Mouse (Mus musculus) CD4-positive helper T cell, adult 2 months (primary cell): ENCODE results near the gene Nt5c2.

Experiments used
- DNase-seq: peaks from one replicate; pipeline ENCODE4 v3.0.0-alpha.2; 2012; ENCODE audit warnings: low read depth, missing footprints, low spot score

Gene Nt5c2

DNA sequence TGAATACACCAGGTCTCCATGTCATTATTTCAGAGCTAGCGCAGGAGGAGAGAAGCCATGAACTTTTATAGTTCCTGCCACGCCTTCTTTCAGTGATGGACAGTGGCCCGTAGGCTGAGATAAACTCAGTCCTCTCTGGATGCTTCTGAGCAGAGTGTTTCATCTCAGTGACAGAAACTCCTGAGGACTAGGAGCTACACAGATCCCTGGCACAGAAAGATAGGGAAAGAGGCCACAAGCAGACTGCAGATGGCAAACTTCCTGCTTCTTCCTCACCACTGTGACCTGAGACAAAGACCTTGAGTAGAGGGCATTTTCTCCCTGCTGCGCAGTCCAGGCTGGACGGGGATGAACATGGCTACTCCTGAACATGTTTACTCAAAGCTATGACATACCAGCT, 46.1 kb downstream of the Nt5c2 start:
- no peak for DNase-seq

DNA sequence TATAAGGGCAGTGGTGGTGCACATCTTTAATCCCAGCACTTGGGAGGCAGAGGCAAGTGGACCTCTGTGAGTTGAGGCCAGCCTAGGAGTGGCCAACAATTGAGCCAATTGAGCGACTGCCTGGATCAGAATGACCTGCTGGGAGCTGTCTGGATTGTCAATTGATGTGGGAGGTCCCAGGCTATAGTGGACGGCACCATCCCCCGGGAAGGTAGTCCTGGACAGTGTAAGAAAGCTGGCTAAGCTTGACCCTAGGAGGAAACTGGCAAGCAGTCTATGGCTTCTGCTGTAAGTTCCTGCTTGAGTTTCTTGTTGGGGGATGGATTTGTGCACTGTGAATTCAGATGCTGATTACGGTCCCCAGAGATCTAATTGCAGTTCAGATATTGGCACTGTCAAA, 47.1 kb downstream of the Nt5c2 start:
- DNase-seq: no peak

DNA sequence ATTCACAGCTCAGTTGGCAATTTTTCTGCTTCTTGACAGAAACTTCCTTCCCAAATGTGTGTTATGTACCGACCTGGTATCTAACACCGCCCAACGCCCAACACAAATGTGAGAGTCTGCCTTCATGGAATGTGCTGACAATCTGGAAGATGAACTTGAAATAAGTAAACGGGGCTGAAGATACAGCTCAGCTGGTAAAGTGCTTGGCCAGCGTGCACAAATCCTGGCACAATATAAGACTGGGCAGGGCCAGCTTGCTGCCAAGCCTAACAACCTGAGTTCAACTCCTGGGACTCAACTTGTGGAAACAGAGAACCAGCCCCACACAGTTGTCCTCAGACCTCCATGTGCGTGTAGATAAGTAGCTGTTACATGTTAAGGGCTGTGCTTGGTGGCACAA, 48.6 kb downstream of the Nt5c2 start:
- no peak for DNase-seq

DNA sequence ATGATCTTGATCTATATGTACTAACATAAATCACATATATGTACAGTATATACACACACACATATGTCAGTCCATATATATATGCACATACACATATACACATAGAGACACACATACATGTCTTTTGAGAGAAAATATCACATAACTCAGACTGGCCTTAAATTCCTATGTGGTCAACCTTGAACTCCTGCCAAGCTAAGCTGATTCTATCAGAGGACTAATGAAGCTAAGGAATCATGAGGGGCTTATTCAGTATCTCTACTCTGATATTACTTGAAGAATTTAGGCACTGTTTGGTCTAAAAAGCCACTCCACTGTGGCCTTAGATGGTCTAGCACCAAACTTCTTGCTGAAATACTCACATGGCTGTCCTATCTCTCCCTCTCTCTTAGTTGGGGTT, 49.5 kb downstream of the Nt5c2 start:
- DNase-seq: no peak

DNA sequence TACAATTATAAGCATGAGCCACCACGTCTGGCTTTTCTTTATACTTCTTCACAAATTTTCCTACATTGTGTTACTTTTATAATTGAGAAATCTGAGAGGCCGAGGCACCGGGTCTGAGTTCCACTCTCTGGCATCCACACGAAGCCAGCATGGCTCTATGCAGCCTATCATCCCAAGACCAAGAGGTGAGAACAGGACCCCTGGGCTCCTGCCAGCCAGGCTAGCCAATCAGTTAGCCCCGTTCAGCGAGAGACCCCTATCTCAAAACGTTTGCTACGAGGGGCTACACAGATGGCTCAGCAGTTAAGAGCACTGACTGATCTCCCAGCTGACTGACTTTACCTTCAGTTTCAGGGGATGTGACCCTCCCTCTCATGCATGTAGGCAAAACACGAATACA, 50.6 kb downstream of the Nt5c2 start:
- DNase-seq: no peak

DNA sequence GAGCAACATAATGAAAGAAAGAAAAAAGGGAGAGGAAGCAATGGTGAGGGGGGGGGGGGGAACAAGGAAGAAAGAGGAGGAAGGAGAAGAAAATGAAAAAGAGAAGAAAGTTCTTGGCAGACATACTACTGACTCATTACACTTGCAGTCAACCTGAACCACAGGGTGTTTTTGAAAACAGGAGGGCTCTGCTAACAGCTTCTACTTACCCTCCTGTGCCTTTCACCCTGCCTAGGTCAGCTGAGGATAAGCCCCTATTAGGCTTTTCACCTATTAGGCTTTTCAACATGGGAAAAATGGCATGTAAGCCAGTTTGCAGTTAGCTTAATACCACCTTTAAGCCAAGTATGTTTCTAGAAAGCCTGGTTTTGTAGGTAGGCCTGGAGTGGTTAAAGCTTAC, 51.5 kb downstream of the Nt5c2 start:
- DNase-seq: no peak

DNA sequence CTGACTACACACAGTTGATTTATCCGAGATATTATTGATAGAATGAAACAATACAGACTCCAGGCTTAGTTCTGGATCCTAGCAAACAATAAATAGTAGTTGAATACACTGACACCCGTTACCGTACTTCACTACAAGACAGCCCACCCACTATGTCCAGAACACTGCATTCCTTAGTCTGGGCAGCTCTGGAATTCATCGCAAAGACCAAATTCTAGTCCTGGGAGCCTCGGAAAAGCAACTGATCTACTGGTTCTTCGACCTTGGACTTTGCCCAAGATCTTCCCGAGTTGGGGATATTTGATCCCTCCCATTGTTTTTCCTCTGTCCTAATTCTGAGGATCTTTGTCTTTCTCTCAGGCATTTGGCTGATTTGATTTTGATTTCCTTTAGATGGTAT, 52.1 kb downstream of the Nt5c2 start:
- no peak for DNase-seq

DNA sequence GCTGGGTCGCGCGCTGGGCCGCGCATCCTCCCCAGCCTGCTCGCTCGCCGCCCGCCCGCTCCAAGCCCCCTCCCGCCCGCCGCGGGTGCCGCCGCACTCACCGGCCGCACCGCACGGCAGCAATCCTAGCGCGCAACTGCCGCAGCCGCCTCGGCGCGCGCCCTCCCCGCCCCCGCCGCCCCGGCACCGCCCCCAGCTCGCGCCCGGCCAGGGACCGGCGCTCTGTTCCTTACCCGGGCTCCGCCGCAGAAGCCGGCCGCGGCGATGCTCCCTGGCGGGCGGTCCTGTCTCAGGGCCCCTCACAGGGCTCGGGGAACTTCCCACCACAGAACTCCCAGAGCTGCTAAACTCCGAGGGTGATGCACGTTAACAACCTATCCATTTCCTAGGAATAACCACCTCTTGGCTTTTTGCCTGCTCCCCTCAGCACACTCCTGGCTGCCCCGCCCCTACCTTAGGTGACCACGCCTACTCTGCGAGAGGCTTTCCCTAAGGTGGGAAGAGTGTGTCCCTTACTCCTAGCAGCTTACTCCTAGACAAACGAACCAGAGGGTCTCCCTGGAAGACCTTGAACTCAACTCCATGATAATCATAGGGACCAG, 52.7 kb downstream of the Nt5c2 start:
- peak; percentile 82 for DNase-seq

DNA sequence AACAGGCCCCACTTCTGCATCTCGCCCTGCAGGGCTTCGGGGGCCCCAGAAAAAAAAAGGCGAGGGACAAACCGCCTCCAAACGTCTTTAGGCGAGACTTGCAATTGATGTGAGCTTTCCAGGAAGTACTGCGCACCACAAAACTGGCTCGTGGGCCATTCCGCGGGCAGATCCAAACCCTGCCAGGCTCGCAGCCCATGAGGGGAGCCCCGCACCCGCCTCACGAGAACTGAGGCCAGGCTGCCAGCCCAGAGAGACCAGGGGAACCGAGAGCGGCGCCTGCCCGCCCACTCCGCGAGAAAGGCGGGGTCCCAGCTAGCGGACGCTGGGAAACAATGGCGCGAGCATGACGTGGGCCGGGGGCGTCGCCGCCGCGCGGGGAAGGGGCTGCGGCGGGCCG, 53.3 kb downstream of the Nt5c2 start:
- peak; percentile 86 for DNase-seq

DNA sequence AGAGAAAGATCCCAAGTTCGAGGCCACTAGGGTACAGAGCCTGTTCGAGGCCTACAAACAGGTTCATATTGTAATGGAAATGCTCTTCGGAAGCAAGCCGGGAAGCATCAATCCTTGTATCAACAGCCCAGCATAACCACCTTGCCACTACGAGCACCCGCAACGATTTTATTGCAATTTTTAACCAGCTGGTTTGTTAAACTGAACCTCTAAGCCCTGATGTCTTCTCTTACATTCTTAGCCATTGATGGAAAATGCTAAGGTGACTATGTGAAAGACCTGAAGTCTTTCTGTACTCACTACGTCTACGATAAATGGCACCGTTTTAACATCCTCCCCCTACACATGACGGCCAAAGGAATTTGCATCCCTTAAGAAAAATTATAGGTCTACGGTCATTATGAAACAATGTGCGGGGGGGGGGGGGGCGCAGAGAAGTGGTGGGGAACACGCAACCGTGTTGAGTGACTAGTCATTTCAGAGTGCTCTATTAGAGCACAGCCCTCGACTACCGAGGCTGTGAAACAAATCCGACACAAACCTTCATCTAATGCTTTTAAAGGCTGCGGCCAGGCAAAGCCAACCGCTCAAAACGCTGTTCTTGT, 53.8 kb downstream of the Nt5c2 start:
- no peak for DNase-seq

DNA sequence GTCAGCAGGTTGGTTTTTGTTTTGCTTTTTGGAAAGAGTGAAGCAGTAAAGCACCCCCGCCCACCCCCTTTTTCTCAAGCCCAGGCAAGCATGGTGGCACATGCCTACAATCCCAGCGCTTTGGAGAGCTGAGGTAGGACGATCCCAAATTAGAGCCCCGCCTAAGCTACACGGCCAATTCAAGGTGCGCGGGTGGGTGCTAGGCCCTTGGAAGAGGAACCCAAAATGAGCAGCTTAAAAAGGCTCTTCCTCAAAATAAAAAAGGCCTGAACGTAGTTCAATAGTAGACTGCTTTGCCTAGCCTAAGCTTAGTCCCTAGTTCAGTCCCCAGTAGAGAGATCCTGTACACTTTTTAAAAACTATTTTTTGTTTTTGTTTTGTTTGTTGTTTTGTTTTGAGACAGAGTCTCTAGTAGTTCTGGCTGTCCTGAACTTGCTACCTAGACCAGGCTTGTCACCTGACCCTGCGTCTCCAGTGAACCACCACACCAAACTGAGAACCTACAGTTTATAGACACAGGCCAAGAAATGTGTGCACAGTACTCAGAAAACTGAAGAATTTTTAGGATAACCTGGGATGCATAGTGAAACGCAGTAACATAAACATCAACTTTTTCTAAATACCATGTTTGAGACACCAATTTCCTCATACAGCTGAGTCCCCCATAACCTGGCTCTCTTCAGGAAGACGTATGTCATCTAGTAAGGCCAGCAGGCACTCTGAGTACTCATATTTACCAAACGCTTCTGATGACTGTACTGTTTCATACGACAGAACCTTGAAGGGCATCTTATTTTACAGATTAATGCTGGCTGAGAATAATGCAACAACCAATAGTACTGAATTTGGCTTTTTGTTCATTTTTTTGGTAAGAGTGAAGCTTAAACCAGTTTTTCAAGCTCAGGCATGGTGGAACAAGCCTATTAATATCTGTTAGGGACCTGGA, 54.6 kb downstream of the Nt5c2 start:
- no peak for DNase-seq

DNA sequence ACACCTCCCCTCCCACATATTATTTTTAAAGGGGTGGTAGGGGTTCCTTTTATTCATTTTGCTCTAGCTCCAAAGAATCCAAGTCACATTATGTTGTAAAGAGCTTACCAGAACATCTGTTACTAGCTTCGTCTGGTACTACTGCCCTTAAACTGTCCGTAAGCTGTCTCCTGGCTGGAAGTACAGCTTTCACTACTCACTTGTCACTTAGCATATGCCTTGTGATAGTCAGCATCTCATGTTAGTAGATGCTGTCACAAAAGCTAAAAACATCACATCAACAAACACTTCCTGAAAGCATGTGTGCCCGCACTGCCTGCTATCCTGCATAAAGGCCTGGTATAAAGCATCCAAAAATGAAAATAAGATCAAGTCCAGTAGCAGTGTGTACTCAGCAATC, 55.4 kb downstream of the Nt5c2 start:
- DNase-seq: no peak

DNA sequence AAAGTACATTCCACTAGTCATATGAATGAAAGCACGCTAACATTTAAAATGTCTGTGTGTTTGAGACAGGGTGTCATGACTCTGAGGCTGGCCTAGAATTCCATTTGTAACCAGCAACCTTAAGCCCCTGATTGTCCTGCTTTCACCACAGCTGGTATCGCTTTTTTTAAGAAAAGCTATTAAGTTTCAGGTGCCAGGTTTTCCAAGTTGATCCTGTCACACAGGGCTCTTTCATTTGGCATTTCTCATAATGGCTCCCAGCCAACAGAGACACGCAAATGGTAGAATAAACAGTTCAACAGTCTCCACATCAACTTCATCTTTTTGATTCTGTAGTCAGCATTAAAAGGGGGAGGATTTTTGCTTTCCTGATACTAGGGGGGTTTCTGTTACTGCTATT, 56.4 kb downstream of the Nt5c2 start:
- DNase-seq: no peak

DNA sequence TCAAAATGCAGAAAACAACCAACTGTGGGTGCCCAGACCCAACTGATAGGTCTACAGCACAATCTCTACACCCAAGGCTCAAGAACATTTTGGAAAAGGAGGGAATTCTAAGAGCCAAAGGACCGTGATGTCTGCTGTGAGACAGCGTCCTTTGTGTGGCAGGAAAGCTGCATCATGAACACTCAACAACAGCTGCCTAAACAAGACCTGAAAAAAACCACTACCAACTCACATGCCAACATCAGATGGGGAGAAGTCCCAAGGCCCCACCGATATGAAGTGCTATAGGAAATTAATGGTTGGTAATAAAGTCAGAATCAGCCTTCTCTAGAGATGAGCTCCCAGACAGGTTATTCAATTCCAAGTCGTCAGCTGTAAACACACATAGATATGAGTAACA, 57.0 kb downstream of the Nt5c2 start:
- no peak for DNase-seq

DNA sequence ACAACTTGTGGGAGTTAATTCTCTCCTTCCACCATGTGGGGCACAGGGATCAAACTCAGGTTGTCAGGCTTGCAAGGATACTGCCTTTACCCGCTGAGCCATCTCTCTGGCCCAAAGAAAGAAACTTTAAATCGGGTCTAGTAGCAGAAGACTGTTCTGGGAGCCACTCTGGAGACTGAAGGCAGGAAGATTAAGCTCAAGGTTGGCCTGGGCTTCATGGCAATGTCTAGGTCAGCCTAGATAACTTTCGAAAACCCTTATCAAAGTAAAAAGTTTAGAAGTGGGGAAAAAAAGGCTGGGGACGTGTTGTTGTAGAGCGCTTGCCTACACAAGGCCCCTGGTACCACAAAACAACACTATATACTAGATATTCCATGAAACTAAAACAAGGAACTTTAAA, 58.0 kb downstream of the Nt5c2 start:
- DNase-seq: no peak

DNA sequence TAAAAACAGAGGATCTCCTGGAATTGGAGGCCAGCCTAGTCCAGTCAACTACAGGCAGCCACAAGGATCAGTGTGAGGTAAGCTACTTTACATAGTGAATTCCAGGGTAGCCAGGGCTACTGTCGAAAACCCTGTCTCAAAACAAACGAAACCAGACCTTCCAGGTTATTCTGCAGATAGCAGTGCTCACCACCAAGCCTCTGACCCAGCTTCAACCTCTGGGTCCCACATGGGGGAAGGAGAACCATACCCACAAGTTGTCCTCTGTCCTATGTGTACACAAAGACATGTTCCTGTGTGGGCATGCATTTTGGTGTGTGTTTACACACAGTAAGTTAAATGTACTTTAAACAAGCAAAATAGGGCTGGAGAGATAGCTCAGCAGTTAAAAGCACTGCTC, 58.5 kb downstream of the Nt5c2 start:
- DNase-seq: no peak

DNA sequence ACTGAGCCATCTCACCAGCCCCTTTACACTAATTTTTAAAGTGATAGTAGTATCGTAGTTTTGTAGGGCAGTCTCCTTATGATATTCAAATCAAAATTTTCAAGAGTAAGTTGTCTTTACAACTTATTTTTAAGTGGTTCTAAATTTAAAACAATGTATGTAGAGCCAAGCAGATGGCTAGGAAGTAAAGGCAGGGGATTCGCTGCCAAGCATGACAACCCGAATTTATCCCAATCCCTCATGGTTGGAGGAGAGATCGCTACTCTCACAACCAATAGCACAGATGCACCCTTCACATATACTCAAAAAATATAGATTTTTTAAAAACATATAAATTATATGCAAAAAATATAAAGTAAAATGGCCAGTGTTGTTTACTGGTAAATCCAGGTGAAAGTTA, 59.3 kb downstream of the Nt5c2 start:
- DNase-seq: no peak

DNA sequence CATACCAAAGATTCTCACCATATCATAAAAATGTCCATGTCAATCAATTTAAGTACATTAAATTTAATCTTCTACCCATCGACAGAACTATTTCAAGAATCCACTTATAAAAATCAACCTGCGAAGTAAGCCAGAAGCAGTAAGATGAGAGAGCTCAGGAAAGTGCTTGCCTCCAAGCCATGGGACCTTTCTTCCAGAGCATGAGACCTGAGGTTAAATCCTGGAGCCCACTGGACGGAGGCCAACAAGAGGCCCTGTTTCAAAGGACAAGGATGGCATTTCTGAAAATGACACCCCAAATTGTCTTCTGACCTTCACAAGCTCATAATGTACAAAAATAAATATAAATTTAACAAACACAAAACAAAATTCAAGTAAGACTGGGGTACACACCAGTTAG, 61.4 kb downstream of the Nt5c2 start:
- DNase-seq: no peak

DNA sequence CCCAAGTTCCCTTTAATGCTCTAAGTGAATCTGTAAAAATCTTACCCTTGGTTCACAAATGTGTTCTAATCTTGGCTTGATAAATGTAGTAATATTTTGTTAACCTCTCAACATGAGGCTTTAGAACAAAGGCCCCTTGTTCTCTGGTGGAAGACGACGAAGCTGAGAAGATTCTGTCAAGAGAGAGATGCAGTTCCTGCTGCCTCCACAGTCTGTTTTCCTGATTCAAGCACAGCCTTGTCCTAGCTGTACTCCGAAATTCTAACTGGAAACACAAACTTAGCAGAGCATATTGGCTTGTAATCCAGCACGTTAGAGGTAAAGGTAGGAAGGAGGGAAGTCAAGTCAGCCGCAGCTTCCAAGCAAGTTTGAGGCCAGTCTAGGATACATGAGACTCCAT, 62.0 kb downstream of the Nt5c2 start:
- no peak for DNase-seq

DNA sequence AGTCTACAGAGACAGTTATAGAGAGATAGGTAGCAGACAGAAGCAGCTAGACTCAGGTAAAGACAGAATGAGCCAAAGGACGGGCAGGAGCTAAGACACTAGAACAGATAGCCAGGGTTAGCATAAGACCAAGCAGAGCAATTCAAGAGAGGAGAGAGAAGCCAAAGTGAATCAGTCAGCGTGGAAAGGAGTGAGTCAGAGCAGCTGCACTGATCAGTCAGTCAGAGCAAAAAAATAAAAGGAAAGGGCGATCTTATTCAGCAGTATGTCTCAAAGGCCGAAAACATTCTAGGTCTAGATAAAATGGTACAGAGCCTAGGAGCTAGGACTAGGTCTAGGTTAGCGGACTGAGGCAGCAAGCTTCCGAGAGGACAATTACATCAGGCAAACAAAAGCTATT, 70.6 kb downstream of the Nt5c2 start:
- DNase-seq: no peak

DNA sequence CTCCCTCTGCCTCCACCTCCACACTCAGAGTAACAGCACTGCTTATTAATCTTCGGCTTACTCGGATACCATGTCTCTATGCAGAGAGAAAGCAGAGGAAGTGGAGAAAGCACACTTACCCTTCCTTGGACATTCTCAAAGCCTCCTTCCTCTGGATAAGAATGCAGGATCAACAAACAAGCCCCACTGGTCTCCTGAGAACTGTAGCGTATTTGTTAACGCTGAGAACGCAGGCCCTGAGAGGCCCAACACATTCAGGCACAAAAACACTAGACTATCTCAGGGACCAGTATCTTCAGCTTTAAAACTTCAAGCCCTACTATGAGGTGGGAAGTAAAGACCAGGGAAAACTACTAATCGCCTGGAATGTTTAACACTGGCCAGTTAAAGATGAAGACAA, 77.8 kb downstream of the Nt5c2 start:
- DNase-seq: no peak

DNA sequence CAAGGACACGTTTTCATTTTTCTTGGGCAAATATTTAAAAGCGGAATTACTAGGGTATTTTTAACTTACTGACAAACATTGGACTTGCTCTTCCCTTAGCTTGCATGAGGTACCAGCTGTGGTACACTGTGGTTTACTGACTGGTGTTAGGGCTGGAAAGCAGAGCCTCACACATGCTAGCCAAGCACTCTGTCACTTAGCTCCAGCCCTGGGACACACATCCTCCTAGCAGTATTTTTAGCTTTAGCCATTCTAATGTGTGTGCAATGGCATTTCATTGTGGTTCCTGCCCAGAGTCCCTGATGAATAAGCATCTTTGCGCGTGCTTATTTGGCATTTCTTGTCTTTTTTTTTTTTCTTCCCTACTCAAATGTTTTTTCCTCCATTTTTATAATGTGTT, 80.9 kb downstream of the Nt5c2 start:
- no peak for DNase-seq

DNA sequence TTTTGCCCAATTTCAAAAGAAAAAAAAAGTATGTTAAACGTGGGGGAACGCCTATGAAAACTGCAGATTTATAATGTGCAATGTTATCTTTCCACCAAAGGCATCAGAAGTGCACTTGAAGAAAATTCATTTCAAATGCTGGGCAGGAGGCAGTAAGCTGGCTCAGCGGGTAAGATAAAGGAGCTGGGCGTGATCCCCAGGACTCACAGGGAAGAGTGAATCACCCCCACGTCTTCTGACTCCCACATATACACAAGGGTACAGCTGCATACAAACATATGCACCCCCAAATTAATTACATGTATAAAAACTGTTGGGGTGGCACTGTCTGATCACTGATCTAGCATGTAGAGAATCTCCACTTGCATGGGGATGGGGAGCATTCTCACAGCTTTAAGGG, 82.3 kb downstream of the Nt5c2 start:
- DNase-seq: no peak
